Mouse (Mus musculus) T-helper 2 cell (primary cell): Measurements from ENCODE around the gene Phf6.
"Not testable (repeated sequence)": the region's sequence is repeated elsewhere in the genome, so short reads cannot be mapped to it uniquely, and the experiment has no call there.

ENCODE experiments used
- in situ Hi-C: fragments of 300-600 bp; cut with MboI, MseI; formaldehyde crosslinking; loops from one replicate; pipeline ENCODE4 v1.15.1; 2025; ENCODE audit warnings: high pct_unique_total_duplicates

Gene Phf6

DNA sequence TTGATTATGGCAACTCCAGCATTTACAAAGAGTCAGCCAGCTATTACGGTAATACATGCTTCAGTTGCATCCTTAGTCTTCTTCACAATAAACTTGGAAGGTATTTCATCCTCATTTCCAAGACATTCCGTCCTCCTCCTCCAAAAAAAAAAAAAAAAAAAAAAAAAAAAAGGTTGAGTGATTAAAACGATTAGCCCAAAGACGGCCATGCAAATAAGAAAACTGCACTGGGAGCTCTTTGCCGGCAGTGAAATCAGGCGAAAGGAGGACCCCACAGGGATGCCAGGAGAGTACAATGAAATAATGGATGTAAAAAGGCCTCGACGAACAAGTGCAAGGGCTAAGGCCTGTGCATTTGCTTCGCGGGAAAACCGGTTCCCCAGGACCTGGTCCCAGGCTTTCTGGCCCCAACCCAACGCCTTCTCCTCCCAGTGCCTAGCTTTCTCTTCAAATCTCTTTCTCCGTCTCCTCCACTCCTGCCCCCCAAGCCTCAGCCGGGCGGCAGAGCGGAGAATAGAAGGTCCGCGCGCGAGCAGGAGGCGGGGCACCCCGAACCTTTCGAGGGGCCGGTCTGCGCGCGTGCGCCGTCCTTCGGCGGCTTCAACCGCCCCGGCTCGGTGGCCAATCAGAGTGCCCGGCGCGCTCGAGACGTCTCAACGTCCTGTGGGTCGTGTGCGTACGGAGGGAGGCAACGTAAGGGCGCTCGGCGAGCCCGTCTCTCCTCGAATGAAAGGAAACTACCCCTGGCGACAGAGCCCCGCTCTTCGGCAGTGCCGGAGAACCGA, at the start of gene Phf6:
Phf6 (plus strand) TSS at position 680 of the 785 bp plus-strand sequence.
- in situ Hi-C loops: no loop called here

GRCm38 (mm10) chrX:52864126-52864525, 47.9 kb upstream of the Phf6 start:
- in situ Hi-C loops: loop anchor here (10.0 kb wide), 1 partner anchor 61 kb away; no protein-coding TSS in a partner anchor

GRCm38 (mm10) chrX:52898486-52898885, 13.6 kb upstream of the Phf6 start:
- in situ Hi-C loops: not testable (repeated sequence)

- in situ Hi-C loops: no loop called here
Observed at GRCm38 (mm10) chrX:52912372-52912728, 284 bp downstream of the Phf6 start.

- in situ Hi-C loops: no loop called here
Observed at GRCm38 (mm10) chrX:52912826-52913701, 998 bp downstream of the Phf6 start.

DNA sequence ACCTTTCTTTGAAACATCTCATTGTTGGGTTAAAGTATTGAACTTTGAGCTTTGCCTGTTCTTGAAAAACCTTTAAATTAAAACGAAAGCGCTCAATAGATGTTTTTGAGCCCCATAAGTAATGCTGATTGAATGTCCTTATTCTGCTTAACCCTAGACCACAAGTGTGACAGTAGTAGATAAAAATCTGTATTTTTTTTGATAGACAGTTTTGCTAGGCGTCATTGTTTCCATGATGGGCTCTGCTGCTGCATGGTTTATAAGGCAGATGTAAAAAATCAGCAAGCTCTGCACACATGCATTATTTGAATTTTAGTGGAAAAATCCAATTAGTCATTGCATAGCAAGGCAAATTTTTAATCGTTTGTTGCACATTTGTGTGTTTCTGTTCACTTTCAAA, 1.8 kb downstream of the Phf6 start:
- in situ Hi-C loops: no loop called here

- in situ Hi-C loops: no loop called here
Observed at GRCm38 (mm10) chrX:52914705-52915104, 2.6 kb downstream of the Phf6 start.

DNA sequence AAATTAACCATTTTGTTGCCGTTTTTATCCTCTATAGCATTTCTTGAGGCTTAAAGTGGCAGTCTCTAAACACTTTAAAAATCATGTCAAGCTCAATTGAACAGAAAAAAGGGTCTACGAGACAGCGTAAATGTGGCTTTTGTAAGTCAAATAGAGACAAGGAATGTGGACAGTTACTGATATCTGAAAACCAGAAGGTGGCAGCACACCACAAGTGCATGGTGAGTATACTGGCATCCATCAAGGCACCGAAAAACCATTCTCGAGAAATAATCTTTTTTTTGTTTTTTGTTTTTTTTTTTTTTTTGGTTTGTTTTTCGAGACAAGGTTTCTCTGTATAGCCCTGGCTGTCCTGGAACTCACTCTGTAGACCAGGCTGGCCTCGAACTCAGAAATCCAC, 4.5 kb downstream of the Phf6 start:
- in situ Hi-C loops: no loop called here

- in situ Hi-C loops: loop anchor here (10.0 kb wide), 2 partner anchors 62 to 1432 kb away; no protein-coding TSS in a partner anchor
Observed at GRCm38 (mm10) chrX:52926726-52927125, 14.7 kb downstream of the Phf6 start.

- in situ Hi-C loops: loop anchor here (10.0 kb wide), 2 partner anchors 64 to 1434 kb away; no protein-coding TSS in a partner anchor
Observed at GRCm38 (mm10) chrX:52928883-52929282, 16.8 kb downstream of the Phf6 start.

- in situ Hi-C loops: loop anchor here (10.0 kb wide), 2 partner anchors 65 to 1435 kb away; no protein-coding TSS in a partner anchor
Observed at GRCm38 (mm10) chrX:52929779-52930178, 17.7 kb downstream of the Phf6 start.

DNA sequence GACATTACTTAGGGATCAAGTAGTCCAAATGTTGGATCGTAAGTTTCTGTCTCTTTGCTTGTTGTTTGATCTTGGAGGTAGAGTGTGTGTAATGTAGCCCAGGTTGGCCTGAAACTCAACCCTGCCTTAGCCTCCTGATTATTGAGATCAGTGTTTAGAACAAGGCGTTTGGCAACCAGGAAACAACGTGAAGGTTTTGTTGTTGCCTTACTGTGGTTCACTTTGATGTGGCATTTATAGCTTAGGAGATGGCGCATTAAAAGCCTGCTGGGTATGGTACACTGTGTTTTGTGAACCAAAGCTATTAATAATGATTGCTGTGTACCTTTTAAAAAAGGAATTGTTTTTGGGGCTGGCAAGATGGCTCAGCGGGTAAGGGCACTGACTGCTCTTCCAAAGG, 18.1 kb downstream of the Phf6 start:
- in situ Hi-C loops: no loop called here

DNA sequence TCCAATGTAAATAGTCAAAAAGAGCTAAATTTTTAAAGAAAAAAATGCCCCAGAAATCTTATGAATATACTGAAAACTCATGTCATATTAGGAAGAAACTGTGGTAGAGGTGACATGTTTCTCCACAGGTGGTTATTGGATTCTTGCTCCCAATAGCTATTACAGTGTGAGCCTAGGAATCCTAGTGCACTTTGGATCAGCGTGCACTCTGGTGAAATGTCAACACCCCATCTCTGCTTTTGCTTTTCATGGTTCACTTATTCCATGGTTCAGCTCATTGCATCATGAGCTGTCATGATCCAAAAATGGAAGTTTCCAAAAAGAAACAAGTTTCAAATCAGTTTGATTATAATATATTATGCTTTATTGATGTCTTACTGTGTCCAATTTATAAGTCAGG, 20.1 kb downstream of the Phf6 start:
- in situ Hi-C loops: no loop called here

DNA sequence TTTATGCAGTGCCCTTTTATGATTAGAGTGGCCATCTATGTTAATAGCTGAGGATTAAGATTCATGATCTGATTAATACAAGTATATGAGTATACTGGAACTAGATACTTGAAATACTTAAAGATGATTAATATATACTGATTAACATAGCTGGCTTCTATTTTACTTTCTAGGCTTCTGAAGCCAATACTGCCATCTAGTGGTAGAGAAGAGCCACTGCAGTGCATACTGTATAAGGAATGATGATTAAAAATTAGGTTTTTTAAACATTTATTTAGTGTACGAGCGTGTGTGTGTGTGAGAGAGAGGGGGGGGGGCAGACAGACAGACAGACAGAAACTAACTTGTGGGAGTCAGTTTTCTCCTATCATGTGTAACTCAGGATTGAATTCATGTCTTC, 22.4 kb downstream of the Phf6 start:
- in situ Hi-C loops: no loop called here

DNA sequence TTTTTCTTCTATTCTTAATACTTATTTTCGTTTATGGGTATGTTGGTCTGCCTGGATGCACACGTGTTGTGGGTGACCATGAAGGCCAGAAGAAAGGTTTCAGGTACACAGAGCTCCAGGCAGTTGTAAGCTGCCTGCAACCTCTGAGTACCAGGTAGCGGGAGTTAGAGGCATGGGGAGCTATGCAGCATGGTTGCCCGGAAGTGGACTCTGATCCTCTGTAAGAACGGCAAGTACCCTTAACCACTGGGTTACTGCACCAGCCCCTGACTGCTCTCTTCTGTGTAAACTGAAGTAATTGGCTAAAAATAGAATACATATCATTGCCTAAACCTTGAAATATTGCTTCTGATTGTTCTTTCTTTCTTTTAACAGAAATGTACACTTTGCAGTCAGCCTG, 33.4 kb downstream of the Phf6 start:
- in situ Hi-C loops: loop anchor here (10.0 kb wide), 1 partner anchor 69 kb away; no protein-coding TSS in a partner anchor

DNA sequence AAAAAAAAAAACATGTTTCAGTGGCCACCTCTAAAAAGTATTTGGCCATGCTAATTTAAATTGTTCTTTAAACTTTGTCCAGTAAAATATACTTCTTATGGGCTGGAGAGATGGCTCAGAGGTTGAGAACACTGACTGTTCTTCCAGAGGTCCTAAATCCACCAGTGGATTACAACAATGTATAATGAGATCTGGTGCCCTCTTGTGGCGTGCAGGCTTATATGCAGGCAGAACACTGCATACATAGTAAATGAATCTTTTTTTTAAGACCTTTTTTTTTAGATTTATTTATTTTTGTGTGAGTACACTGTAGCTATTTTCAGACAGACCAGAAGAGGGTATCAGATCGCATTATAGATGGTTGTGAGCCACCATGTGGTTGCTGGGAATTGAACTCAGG, 37.6 kb downstream of the Phf6 start:
- in situ Hi-C loops: loop anchor here (10.0 kb wide), 1 partner anchor 65 kb away; no protein-coding TSS in a partner anchor

GRCm38 (mm10) chrX:52956942-52957341, 44.9 kb downstream of the Phf6 start:
- in situ Hi-C loops: no loop called here

DNA sequence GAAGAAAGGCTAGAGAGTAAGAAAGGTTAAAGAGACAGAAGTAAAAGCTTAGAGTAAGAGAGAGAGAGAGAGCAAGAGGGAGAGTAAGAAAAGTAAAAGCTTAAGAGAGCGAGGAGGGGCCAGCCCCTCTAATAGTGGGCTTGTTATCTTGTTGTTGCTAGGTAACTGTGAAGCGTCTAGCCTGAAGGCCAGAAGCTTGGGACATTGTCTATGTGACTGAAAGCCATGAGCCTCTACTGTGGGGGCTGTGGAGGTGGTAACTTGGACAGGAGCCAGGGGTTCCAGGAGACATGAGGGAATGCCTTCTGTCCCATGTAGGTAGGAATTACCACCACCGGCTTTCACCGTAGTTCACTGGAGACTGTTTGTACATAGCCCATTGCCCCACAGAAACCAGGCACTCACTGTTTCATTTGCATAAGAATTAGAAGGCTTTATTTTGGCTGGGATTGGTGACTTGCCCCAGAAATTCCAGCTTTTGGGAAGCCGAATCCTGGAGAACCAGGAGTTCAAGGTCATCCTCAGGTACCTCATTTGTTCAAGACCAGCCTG, 49.6 kb downstream of the Phf6 start:
- in situ Hi-C loops: no loop called here

GRCm38 (mm10) chrX:52965149-52965548, 53.1 kb downstream of the Phf6 start:
- in situ Hi-C loops: no loop called here

DNA sequence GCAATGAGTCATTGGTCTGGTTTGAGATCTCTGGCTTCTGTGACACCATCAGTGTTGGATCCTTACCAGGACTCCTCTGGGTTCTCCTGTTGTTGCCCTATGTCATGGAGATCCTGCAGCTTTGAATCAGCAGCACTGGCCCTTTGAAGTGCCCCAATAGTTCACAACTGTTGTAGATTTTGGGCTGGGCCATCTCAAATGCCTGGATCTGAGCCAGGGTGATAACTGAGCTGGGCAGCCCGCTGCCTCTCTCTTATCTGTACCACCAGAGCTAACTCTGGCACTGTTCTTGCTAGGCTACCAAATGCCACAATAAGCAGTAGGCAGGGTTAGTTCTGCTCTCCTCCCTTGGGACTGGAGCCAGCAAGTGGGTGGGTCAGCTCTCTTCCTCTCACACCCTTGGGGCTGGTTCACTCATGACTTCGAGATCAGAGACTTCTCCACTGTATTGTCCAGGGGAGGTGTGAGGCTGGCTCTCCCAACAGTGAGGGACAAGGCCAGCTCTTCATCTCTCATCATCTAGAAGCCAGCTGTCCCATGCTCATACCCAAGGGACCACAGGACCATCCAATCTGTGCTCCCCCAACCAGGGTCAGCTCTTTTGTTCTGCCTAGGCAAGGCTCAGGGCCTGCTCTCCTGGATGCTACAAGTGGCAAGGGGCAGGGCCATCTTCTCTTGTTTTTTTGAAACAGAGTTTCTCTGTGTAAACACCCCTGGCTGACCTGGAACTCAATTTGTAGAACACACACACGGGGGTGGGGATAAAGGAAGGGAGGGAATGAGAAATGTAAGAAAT, 59.3 kb downstream of the Phf6 start:
- in situ Hi-C loops: no loop called here

- in situ Hi-C loops: no loop called here
Observed at GRCm38 (mm10) chrX:52972129-52972528, 60.1 kb downstream of the Phf6 start.
